Mouse (Mus musculus) forebrain, embryonic 15.5 days (tissue): ENCODE data around the gene Tent5b. TPM values are rescaled to one million over a fixed set of nuclear protein-coding genes. Genes with fewer than 3 reads are reported as not detected.

Experiments
- ATAC-seq: fragments of 200-750 bp; cut with Nextera tagmentation; replicated peaks from 2 replicates; pipeline ENCODE4 v1.8.0; 2017; ENCODE audit warnings: mild to moderate bottlenecking, moderate TSS enrichment, moderate library complexity
- H3K27ac ChIP-seq: fragments of 300-500 bp; sonication (generic); replicated peaks from 2 replicates; pipeline ENCODE4 v1.5.1; 2015; ENCODE audit warnings: mild to moderate bottlenecking, inconsistent platforms
- H3K27me3 ChIP-seq: fragments of 300-500 bp; sonication (generic); 2 replicates; pipeline ENCODE4 v1.6.1; 2015; ENCODE audit warnings: inconsistent platforms
- H3K36me3 ChIP-seq: fragments of 300-500 bp; sonication (generic); 2 replicates; pipeline ENCODE4 v1.6.1; 2015; ENCODE audit warnings: mild to moderate bottlenecking, inconsistent platforms
- H3K4me1 ChIP-seq: fragments of 300-500 bp; sonication (generic); 2 replicates; pipeline ENCODE4 v1.6.1; 2015; ENCODE audit warnings: inconsistent platforms
- H3K4me2 ChIP-seq: fragments of 300-500 bp; sonication (generic); replicated peaks from 2 replicates; pipeline ENCODE4 v1.6.1; 2015; ENCODE audit warnings: mild to moderate bottlenecking, inconsistent platforms
- H3K4me3 ChIP-seq: fragments of 300-500 bp; sonication (generic); 2 replicates; pipeline ENCODE4 v1.5.1; 2015; ENCODE audit warnings: mild to moderate bottlenecking, inconsistent platforms
- H3K9ac ChIP-seq: fragments of 300-500 bp; sonication (generic); replicated peaks from 2 replicates; pipeline ENCODE4 v1.6.1; 2015; ENCODE audit warnings: mild to moderate bottlenecking, inconsistent platforms
- H3K9me3 ChIP-seq: fragments of 300-500 bp; sonication (generic); 2 replicates; pipeline ENCODE4 v1.6.1; 2016; ENCODE audit warnings: inconsistent platforms
- WGBS: fragments of 180-500 bp; shearing (Covaris S2); methylation state at CpG from one replicate; pipeline ENCODE4 v1.1.7; 2015; ENCODE audit warnings: mixed read lengths; 5-methylcytosine and 5-hydroxymethylcytosine counted together
- polyA plus RNA-seq: library from polyadenylated mRNA; unstranded; fragments of >200 nt; fragmentation: Nextera tagmentation; extraction: Ambion mirVana; gene quantifications from 2 replicates; pipeline ENCODE4 v1.2.1, GENCODE M21; 2015

Tent5b gene
- polyA plus RNA-seq, 1 experiment from 2014 or later, result 0.11 TPM

DNA sequence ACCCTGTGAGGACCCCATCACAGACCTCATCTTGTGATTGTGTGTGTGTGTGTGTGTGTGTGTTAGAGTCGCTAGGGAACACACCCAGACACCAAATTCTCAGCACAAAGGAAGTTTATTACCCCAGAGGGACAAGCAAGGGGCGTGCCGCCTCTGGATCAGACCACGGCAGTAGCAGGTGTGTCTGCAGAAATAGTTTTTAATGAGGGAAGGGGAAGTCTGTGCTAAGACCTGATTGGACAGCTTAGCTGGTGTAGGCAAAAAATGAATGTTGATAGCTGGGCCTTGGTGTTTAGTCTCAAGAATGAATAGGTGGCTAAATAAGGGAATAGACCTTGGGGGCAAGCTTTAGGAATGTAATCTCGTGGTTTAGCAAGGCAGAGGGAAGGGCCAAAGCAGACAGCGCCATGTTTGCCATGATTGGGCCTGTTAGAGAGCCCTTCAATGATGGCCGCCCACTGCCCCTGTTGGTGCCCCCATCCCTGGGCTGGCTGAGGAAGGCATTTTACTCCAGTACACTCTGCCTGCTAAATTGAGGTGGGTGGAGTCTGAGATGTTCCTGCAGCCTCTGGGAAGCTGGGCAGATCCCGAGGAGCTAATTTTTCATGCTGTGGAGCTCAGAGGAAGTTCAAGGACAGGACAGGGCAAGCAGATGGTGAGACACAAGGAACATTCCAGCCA is 31.1 kb upstream of the Tent5b start:
- H3K9me3 ChIP-seq, result no peaks in the 10 kb centered on the region
- no peak overlapping the region for H3K4me3 ChIP-seq
- H3K4me1 ChIP-seq, result 0 out of 2 replicates have a peak, but pooled peaks cover 2% of the 10 kb centered on the region
- 73% methylated on average over 8 of the region's 8 CpGs for WGBS
- no peak overlapping the region for H3K27ac ChIP-seq
- no peak for ATAC-seq
- no peak overlapping the region for H3K4me2 ChIP-seq
- H3K27me3 ChIP-seq, result no peaks in the 10 kb centered on the region
- no peaks in the 10 kb centered on the region for H3K36me3 ChIP-seq
- H3K9ac ChIP-seq, result no peak overlapping the region

DNA sequence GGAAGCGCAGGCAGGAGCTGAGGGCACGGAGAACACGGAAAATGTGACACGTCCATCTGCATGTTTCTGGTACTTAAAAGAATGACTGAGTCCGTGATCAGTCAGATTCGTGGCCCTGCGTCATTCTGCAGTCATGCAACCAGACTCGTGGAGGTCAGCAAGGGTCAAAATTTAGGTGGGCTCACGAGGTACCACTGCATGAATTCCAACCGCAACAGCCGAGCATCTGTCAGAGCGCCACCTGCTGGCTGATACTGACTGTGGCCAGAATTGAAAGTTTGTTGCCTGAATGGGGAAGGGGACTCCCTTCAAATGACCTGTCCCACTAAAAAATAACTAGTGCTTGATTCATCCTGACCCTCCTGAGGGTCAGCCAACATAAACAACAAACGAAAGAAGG is 30.2 kb upstream of the Tent5b start:
- Histone ChIP-seq H3K4me1 (0 out of 2 replicates have a peak, but pooled peaks cover 2% of the 10 kb centered on the region), H3K4me3 (no peak overlapping the region), H3K36me3 (no peaks in the 10 kb centered on the region), H3K4me2 (no peak overlapping the region), H3K9me3 (no peaks in the 10 kb centered on the region), H3K27me3 (no peaks in the 10 kb centered on the region), H3K9ac (no peak overlapping the region), H3K27ac (no peak overlapping the region)
- no peak for ATAC-seq
- WGBS, result 18% methylated on average over 13 of the region's 13 CpGs

DNA sequence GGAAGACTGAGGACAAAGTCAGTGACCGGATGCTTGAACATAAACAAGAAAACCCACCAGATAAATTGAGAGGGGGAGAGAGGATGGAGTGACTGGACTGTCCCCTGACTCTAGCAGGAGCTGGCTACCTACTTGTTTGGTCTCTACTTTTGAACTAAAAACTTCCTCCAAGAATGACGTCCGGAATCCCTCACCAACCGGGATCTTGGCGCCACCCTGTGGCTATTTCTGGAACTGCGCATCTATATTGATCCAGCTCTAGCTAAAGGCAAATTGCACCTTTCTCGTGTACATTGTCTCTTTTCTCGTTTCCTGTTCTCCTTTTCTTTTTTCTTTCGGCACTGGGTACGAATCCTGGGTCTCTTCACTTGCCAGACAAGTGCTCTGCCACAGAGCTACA is 28.4 kb upstream of the Tent5b start:
- Histone ChIP-seq H3K4me1 (0 out of 2 replicates have a peak, but pooled peaks cover 2% of the 10 kb centered on the region), H3K4me3 (no peak overlapping the region), H3K9ac (no peak overlapping the region), H3K9me3 (no peaks in the 10 kb centered on the region), H3K27ac (no peak overlapping the region), H3K27me3 (no peaks in the 10 kb centered on the region), H3K4me2 (no peak overlapping the region), H3K36me3 (no peaks in the 10 kb centered on the region)
- WGBS, result 11% methylated on average over 10 of the region's 10 CpGs
- no peak for ATAC-seq

DNA sequence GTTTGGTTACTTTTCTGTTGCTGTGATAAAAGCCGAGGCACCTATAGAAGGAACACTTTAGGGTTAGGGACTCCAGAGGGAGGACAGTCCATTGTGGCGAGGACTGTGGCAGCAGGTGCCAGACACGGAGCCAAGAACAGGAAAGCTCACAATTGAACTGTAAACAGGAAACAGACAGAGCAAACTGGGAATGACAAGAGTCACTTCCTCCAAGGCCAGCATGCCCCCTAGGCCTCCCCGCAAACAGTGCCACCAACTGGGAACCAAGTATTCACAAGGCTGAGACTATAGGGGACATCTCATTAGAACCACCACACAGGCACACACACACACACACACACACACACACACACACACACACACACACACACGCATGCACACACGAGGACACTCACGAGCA is 27.5 kb upstream of the Tent5b start:
- Histone ChIP-seq H3K4me3 (no peak overlapping the region), H3K36me3 (no peaks in the 10 kb centered on the region), H3K4me2 (no peak overlapping the region), H3K4me1 (0 out of 2 replicates have a peak, but pooled peaks cover 2% of the 10 kb centered on the region), H3K27me3 (no peaks in the 10 kb centered on the region), H3K9ac (no peak overlapping the region), H3K9me3 (no peaks in the 10 kb centered on the region), H3K27ac (no peak overlapping the region)
- WGBS, result 71% methylated on average over 7 of the region's 7 CpGs
- ATAC-seq, result no peak

DNA sequence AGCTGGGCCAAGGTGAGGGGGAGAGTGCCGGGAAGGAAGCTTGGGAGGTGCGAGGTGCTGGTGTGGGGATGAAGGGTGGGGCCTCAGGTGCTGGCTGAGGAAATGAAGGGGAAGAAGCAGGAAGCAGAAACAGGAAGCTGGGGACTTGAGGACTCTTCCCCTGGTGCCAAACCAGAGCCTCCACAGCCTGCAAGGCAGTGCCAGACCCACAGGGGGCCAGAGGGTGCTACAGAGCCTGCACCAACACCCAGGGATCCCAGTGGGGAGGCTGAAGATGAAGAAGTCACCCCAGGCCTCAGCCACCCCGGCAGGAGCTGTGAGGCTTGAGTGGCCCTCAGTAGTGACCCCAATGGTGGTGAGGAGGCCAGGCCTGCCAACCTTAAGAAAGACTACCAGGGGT is 21.9 kb upstream of the Tent5b start:
- ATAC-seq, result no peak
- Histone ChIP-seq H3K36me3 (no peaks in the 10 kb centered on the region), H3K27ac (no peak overlapping the region), H3K9ac (no peak overlapping the region), H3K27me3 (no peaks in the 10 kb centered on the region), H3K4me2 (no peak overlapping the region), H3K4me1 (no peaks in the 10 kb centered on the region), H3K4me3 (no peak overlapping the region), H3K9me3 (no peaks in the 10 kb centered on the region)
- WGBS, result 82% methylated on average over 3 of the region's 3 CpGs

DNA sequence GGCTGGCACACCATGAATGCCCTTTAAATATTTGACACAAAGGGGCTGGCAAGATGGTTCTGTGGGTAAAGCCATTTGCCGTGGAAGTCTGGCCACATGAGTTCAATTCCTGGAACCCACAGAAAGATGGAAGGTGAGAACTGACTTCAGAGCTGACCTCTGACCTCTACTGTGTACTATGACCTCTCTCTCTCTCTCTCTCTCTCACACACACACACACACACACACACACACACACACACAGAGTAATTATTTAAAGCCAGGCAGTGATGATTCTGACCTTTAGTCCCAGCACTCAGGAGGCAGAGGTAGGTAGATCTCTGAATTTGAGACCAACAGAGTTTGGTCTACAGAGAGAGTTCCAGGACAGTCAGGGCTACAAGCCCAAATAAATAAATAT is 19.9 kb upstream of the Tent5b start:
- Histone ChIP-seq H3K4me3 (no peak overlapping the region), H3K27me3 (no peaks in the 10 kb centered on the region), H3K4me1 (no peaks in the 10 kb centered on the region), H3K9me3 (no peaks in the 10 kb centered on the region), H3K27ac (no peak overlapping the region), H3K36me3 (no peaks in the 10 kb centered on the region), H3K9ac (no peak overlapping the region), H3K4me2 (no peak overlapping the region)
- ATAC-seq, result no peak
- 70% methylated on average over 1 of the region's 1 CpGs for WGBS

DNA sequence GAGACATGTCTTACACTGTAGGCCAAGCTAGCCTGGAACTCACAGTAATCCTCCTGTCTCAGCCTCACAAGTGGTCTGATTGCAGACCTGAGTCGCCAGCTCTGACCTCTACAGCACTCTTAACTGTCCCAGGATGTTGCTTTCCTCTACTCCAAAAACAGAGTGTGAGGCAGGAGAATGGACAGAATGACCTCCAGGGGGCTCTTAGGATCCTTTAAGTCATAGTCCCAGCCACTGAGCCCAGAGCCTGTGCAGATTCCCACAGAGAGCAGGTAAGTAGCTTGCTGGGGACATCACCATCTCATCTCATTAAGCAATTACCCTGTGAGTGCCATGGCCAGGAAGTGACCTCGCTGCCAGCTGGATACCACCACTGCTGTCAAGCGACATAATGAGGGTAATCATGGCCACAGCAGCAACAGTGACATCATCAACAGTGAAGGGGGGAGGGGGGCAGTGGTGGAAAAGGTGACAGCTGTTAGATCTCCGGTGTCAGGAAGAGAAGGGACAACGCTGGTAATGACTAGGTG is 19.1 kb upstream of the Tent5b start:
- Histone ChIP-seq H3K27ac (no peak overlapping the region), H3K36me3 (no peaks in the 10 kb centered on the region), H3K9ac (no peak overlapping the region), H3K4me3 (no peak overlapping the region), H3K27me3 (no peaks in the 10 kb centered on the region), H3K4me2 (no peak overlapping the region), H3K4me1 (no peaks in the 10 kb centered on the region), H3K9me3 (no peaks in the 10 kb centered on the region)
- 42% methylated on average over 5 of the region's 5 CpGs for WGBS
- ATAC-seq, result no peak

DNA sequence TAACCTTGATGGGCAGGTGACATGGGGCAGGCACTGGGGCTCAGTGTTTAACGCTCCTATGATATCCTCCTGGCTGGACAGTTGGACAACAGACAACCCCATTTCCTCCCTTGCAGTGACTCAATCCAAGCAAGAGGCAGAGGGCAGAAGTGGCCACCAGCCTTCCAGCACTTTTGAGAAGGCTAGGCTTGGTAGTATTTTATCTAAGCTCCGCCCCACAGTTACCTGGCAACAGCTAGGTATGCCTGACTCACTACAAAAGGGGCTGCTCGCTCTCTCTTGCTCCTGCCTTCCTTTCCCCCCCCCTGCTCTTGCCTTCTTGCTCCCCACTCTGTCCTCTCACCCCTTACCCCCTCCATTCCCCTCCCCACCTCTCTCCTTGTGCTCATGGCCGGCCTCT is 18.6 kb upstream of the Tent5b start:
- Histone ChIP-seq H3K27me3 (no peaks in the 10 kb centered on the region), H3K9ac (no peak overlapping the region), H3K27ac (no peak overlapping the region), H3K36me3 (no peaks in the 10 kb centered on the region), H3K4me1 (no peaks in the 10 kb centered on the region), H3K4me2 (no peak overlapping the region), H3K9me3 (no peaks in the 10 kb centered on the region), H3K4me3 (no peak overlapping the region)
- ATAC-seq, result no peak
- 74% methylated on average over 4 of the region's 4 CpGs for WGBS

DNA sequence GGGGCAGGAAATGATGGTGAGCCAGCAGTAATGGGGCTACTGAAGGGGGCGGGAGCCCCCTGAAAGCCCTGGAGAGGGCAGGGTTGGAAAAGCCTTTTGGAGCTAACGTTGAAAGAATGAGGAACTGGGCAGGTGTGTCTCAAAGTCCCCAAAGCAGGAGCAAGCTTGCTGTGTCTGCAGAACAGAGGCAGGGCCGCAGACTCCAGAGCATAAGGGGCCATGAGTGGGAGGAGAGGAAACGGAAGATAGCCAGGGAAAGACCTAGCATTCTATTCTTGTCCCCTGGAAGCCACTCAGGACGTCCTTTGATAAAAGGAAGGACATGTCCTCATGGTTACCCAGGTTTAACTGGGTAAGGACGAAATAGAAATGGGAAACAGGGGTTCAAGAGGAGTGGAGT is 16.7 kb upstream of the Tent5b start:
- H3K27me3 ChIP-seq, result no peaks in the 10 kb centered on the region
- no peak overlapping the region for H3K4me2 ChIP-seq
- no peak overlapping the region for H3K9ac ChIP-seq
- no peak for ATAC-seq
- no peak overlapping the region for H3K27ac ChIP-seq
- H3K36me3 ChIP-seq, result no peaks in the 10 kb centered on the region
- no peaks in the 10 kb centered on the region for H3K9me3 ChIP-seq
- H3K4me1 ChIP-seq, result peaks cover 5% of the 10 kb centered on the region
- H3K4me3 ChIP-seq, result no peak overlapping the region
- 72% methylated on average over 6 of the region's 6 CpGs for WGBS

DNA sequence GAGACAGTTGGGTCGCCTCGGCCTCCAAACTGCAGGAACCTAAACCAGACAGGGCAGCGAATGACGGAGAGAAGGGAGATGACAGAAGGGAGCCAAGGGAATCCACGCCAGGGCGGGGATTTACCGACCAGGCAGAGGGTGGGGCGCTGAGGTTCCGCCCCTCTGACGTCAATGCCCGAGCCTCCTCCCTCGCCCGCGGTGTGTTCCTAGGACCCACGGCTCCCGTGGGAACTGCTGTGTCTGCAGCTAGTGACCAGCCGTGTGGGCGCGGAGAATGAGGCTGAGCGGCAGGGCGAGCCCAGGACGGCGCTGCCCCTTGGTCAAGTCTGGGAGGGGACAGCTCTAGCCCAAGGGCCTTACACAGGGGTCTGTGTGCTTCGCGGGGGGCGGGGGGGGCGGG is 11.9 kb upstream of the Tent5b start:
- Histone ChIP-seq H3K4me1 (peaks cover 7% of the 10 kb centered on the region), H3K4me3 (peak overlapping the region; percentile 49), H3K9me3 (no peaks in the 10 kb centered on the region), H3K4me2 (peak overlapping the region; percentile 92), H3K27me3 (0 out of 2 replicates have a peak, but pooled peaks cover 5% of the 10 kb centered on the region), H3K36me3 (no peaks in the 10 kb centered on the region), H3K9ac (peak overlapping the region; percentile 48), H3K27ac (no peak overlapping the region)
- under 1% methylated on average over 27 of the region's 27 CpGs for WGBS
- ATAC-seq, result peak; percentile 51; the same call in 1 of the 2 replicates

DNA sequence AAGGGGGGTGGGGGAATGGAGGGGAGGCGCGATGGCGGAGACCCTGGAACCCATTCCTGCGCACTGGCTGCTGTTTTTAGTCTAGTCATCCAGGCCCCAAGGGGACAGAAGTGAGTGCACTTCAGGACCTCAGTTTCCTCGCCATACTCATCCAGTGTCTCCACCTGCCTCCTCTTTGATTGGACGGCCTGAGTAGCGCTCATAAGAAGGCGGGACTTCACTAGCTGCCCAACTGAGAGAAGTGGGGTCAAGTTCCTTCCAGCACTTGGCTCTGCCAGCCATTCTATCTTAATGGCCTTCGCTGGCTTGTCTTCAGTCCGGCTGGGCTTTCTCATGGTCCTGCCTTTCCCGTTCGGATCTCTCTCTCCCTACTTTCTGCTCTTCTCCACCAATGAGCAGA is 10.8 kb upstream of the Tent5b start:
- Histone ChIP-seq H3K9me3 (no peaks in the 10 kb centered on the region), H3K4me1 (peaks cover 7% of the 10 kb centered on the region), H3K27me3 (0 out of 2 replicates have a peak, but pooled peaks cover 5% of the 10 kb centered on the region), H3K4me3 (no peak overlapping the region), H3K27ac (no peak overlapping the region), H3K4me2 (no peak overlapping the region), H3K36me3 (no peaks in the 10 kb centered on the region), H3K9ac (no peak overlapping the region)
- no peak for ATAC-seq
- WGBS, result 20% methylated on average over 12 of the region's 12 CpGs

DNA sequence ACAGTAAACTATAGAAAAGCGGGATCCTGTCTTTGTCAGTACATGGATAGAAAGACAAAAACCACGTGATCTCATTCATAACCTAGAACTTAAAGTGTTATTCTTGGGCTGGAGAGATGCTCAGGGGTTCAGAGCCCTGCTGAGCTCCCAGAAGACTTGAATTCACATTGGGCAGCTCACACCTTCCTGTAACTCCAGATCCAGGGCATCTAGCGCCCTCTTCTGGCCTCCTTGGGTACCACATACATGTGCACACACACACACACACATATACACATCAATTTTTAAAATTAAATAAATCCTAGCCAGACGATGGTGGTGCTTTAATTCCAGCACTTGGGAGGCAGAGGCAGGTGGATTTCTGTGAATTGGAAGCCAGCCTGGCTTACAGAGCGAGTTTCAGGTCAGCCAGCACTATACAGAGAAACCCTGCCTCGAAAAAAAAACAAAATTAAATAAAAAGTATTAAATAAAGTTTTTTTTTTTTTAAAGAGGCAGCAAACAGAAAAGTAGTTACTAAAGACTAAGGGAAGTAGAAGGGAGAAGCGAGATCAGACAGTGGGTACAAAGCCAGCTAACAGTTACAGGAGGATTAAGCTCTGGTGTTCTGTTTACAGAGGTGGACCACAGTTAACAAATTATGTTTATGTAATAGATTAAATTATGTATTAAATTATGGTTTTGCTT is 8.7 kb upstream of the Tent5b start:
- Histone ChIP-seq H3K36me3 (no peaks in the 10 kb centered on the region), H3K4me3 (no peak overlapping the region), H3K4me1 (peaks cover 7% of the 10 kb centered on the region), H3K4me2 (no peak overlapping the region), H3K9ac (no peak overlapping the region), H3K9me3 (no peaks in the 10 kb centered on the region), H3K27ac (no peak overlapping the region), H3K27me3 (0 out of 2 replicates have a peak, but pooled peaks cover 5% of the 10 kb centered on the region)
- ATAC-seq, result no peak
- 80% methylated on average over 7 of the region's 7 CpGs for WGBS
